Mouse (Mus musculus): ENCODE results near the gene Ankrd36.

- no peak for TF ChIP-seq POLR2A (IDR thresholded peaks at IDR 0.05; ENCODE audit: borderline replicate concordance, extremely low read depth, insufficient read depth, insufficient read length, poor library complexity, severe bottlenecking)
- peak; percentile 81 for TF ChIP-seq CTCF (IDR thresholded peaks at IDR 0.05; ENCODE audit: borderline replicate concordance, extremely low read depth, insufficient read depth, insufficient read length)
Observed at GRCm38 (mm10) chr11:5629033-5629432, 59.5 kb downstream of the Ankrd36 start.

Measured in brain, embryonic 14.5 days (tissue).